Mouse (Mus musculus) midbrain, embryonic 14.5 days (tissue): Measurements from ENCODE around the gene Synj2. TPM values are rescaled to one million over a fixed set of nuclear protein-coding genes. Genes with fewer than 3 reads are reported as not detected.

Source experiments
- ATAC-seq: fragments of 200-750 bp; cut with Nextera tagmentation; 2 replicates; pipeline ENCODE4 v1.8.0; 2017; ENCODE audit warnings: moderate number of reproducible peaks, moderate library complexity; ENCODE audit not compliant: low FRiP score, low TSS enrichment
- DNase-seq: peaks from one replicate; pipeline ENCODE4 v3.0.0-alpha.2; 2015
- H3K27ac ChIP-seq: fragments of 300-500 bp; sonication (generic); replicated peaks from 2 replicates; pipeline ENCODE4 v1.5.1; 2014; ENCODE audit warnings: mild to moderate bottlenecking, low read depth, low read length, moderate library complexity
- H3K27me3 ChIP-seq: fragments of 300-500 bp; sonication (generic); 2 replicates; pipeline ENCODE4 v1.6.1; 2014; ENCODE audit warnings: low read length, control low read depth, mixed read lengths; ENCODE audit not compliant: control insufficient read depth, insufficient read depth
- H3K36me3 ChIP-seq: fragments of 300-500 bp; sonication (generic); 2 replicates; pipeline ENCODE4 v1.6.1; 2014; ENCODE audit warnings: low read length, control low read depth; ENCODE audit not compliant: control insufficient read depth, insufficient read depth
- H3K4me1 ChIP-seq: fragments of 300-500 bp; sonication (generic); 2 replicates; pipeline ENCODE4 v1.6.1; 2014; ENCODE audit warnings: mild to moderate bottlenecking, antibody characterized with exemption, low read length, control low read depth; ENCODE audit not compliant: control insufficient read depth, insufficient read depth
- H3K4me2 ChIP-seq: fragments of 300-500 bp; sonication (generic); 2 replicates; pipeline ENCODE4 v1.6.1; 2014; ENCODE audit warnings: mild to moderate bottlenecking, low read length, moderate library complexity
- H3K4me3 ChIP-seq: fragments of 300-500 bp; sonication (generic); replicated peaks from 2 replicates; pipeline ENCODE4 v1.5.1; 2014; ENCODE audit warnings: low read depth, low read length
- H3K9ac ChIP-seq: fragments of 300-500 bp; sonication (generic); replicated peaks from 2 replicates; pipeline ENCODE4 v1.6.1; 2014; ENCODE audit warnings: mild to moderate bottlenecking, low read length, moderate library complexity
- H3K9me3 ChIP-seq: fragments of 300-500 bp; sonication (generic); 2 replicates; pipeline ENCODE4 v1.6.1; 2016; ENCODE audit warnings: low read length, control low read depth, mixed read lengths; ENCODE audit not compliant: control insufficient read depth
- WGBS: fragments of 180-500 bp; shearing (Covaris S2); extraction: QIAGEN DNeasy Blood & Tissue Kit; methylation state at CpG from one replicate; pipeline ENCODE4 v1.1.7; 2014; 5-methylcytosine and 5-hydroxymethylcytosine counted together
- polyA plus RNA-seq: library from polyadenylated mRNA; unstranded; fragments of >200 nt; fragmentation: Nextera tagmentation; extraction: Ambion mirVana; gene quantifications from 2 replicates; pipeline ENCODE4 v1.2.1, GENCODE M21; 2014

The Synj2 gene
- polyA plus RNA-seq, 1 experiment from 2014 or later: 1.2 TPM

DNA sequence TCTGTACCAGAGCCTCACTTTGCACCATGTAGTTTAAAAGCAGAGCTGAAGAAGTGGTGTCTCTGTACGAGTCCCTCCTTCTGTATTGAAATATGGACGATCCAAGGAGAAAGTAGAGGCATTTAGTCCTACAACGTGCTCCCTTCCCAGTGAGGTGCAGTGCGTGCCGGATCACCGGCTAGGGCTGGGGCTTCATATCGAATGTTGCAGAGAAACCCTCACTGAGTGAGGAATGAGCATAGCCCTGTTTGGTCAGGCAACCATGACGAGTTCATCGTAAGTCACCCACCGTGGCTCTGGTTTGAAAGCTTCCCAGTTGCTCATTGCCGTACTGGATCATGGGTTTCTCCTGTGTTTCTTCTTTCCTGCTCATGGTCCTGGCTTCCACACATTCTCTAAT is 95.8 kb downstream of the Synj2 start:
- DNase-seq (no peak), ATAC-seq (no peak)
- H3K9ac ChIP-seq: no peak overlapping the region
- 88% methylated on average over 11 of the region's 11 CpGs for WGBS
- H3K27me3 ChIP-seq: no peaks in the 10 kb centered on the region
- H3K4me3 ChIP-seq: no peak overlapping the region
- no peak overlapping the region for H3K27ac ChIP-seq
- H3K9me3 ChIP-seq: no peaks in the 10 kb centered on the region
- peaks cover 4% of the 10 kb centered on the region for H3K36me3 ChIP-seq
- H3K4me1 ChIP-seq: no peaks in the 10 kb centered on the region
- no peak overlapping the region for H3K4me2 ChIP-seq

- Histone ChIP-seq H3K4me1 (no peaks in the 10 kb centered on the region), H3K9ac (no peak overlapping the region), H3K9me3 (no peaks in the 10 kb centered on the region), H3K4me3 (no peak overlapping the region), H3K4me2 (no peak overlapping the region), H3K36me3 (peaks cover 10% of the 10 kb centered on the region), H3K27ac (no peak overlapping the region), H3K27me3 (no peaks in the 10 kb centered on the region)
- DNase-seq: no peak
- 92% methylated on average over 10 of the region's 10 CpGs for WGBS
- ATAC-seq: no peak
Observed at GRCm38 (mm10) chr17:6037507-6037906, 96.4 kb downstream of the Synj2 start.

- Histone ChIP-seq H3K9me3 (no peaks in the 10 kb centered on the region), H3K4me2 (no peak overlapping the region), H3K27ac (no peak overlapping the region), H3K36me3 (peaks cover 61% of the 10 kb centered on the region), H3K27me3 (no peaks in the 10 kb centered on the region), H3K4me1 (no peaks in the 10 kb centered on the region), H3K9ac (no peak overlapping the region), H3K4me3 (no peak overlapping the region)
- no peak for DNase-seq
- 53% methylated on average over 4 of the region's 4 CpGs for WGBS
- no peak for ATAC-seq
Observed at GRCm38 (mm10) chr17:6052801-6053200, 111.7 kb downstream of the Synj2 start.

DNA sequence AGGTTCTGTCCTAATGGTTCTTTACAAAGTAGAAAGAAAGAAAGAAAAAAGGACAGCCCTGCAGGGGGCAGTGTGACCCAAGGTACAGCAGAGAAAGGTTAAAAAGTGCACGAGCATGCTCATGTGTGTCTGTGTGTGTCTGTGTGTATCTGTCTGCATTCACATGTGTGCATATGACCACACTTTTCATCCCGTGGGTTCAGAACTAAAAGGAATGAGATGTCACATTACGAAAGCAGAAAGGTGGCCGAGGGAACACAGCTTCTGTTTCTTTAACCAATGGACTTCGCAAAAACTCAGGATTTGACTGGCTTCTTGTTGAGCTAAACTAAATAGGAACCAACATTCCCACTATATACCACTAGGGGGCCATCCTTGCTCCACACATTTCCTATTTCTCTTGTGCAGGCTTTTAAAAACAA is 113.9 kb downstream of the Synj2 start:
- Histone ChIP-seq H3K9me3 (no peaks in the 10 kb centered on the region), H3K36me3 (peaks cover 47% of the 10 kb centered on the region), H3K4me2 (no peak overlapping the region), H3K27me3 (no peaks in the 10 kb centered on the region), H3K27ac (no peak overlapping the region), H3K9ac (no peak overlapping the region), H3K4me3 (no peak overlapping the region), H3K4me1 (no peaks in the 10 kb centered on the region)
- DNase-seq (peak; percentile 81), ATAC-seq (no peak)
- 21% methylated on average over 5 of the region's 5 CpGs for WGBS

GRCm38 (mm10) chr17:6062793-6063192 is 121.7 kb downstream of the Synj2 start:
- Histone ChIP-seq H3K4me3 (no peak overlapping the region), H3K9me3 (no peaks in the 10 kb centered on the region), H3K4me1 (no peaks in the 10 kb centered on the region), H3K4me2 (no peak overlapping the region), H3K27me3 (no peaks in the 10 kb centered on the region), H3K27ac (no peak overlapping the region), H3K9ac (no peak overlapping the region), H3K36me3 (peaks cover 63% of the 10 kb centered on the region)
- ATAC-seq (no peak), DNase-seq (no peak)
- 83% methylated on average over 8 of the region's 8 CpGs for WGBS

- Histone ChIP-seq H3K27me3 (no peaks in the 10 kb centered on the region), H3K36me3 (peaks cover 63% of the 10 kb centered on the region), H3K4me2 (no peak overlapping the region), H3K9me3 (no peaks in the 10 kb centered on the region), H3K27ac (no peak overlapping the region), H3K9ac (no peak overlapping the region), H3K4me1 (no peaks in the 10 kb centered on the region), H3K4me3 (no peak overlapping the region)
- no peak for DNase-seq
- ATAC-seq: no peak
- 95% methylated on average over 5 of the region's 5 CpGs for WGBS
Observed at GRCm38 (mm10) chr17:6063532-6063931, 122.5 kb downstream of the Synj2 start.

GRCm38 (mm10) chr17:6066021-6066420 is 124.9 kb downstream of the Synj2 start:
- DNase-seq (no peak), ATAC-seq (no peak)
- Histone ChIP-seq H3K4me2 (no peak overlapping the region), H3K9ac (no peak overlapping the region), H3K36me3 (peaks cover 71% of the 10 kb centered on the region), H3K9me3 (no peaks in the 10 kb centered on the region), H3K27ac (no peak overlapping the region), H3K27me3 (no peaks in the 10 kb centered on the region), H3K4me1 (no peaks in the 10 kb centered on the region), H3K4me3 (no peak overlapping the region)
- WGBS: 91% methylated on average over 2 of the region's 2 CpGs

GRCm38 (mm10) chr17:6067613-6068012 is 126.5 kb downstream of the Synj2 start:
- Histone ChIP-seq H3K4me2 (no peak overlapping the region), H3K4me1 (no peaks in the 10 kb centered on the region), H3K9me3 (no peaks in the 10 kb centered on the region), H3K27ac (no peak overlapping the region), H3K4me3 (no peak overlapping the region), H3K9ac (no peak overlapping the region), H3K36me3 (peaks cover 82% of the 10 kb centered on the region), H3K27me3 (no peaks in the 10 kb centered on the region)
- DNase-seq: no peak
- no peak for ATAC-seq
- WGBS: 97% methylated on average over 7 of the region's 7 CpGs

- H3K4me3 ChIP-seq: no peak overlapping the region
- no peaks in the 10 kb centered on the region for H3K4me1 ChIP-seq
- H3K9ac ChIP-seq: no peak overlapping the region
- no peak overlapping the region for H3K4me2 ChIP-seq
- peaks cover 75% of the 10 kb centered on the region for H3K36me3 ChIP-seq
- H3K9me3 ChIP-seq: no peaks in the 10 kb centered on the region
- 92% methylated on average over 6 of the region's 6 CpGs for WGBS
- DNase-seq: no peak
- H3K27me3 ChIP-seq: no peaks in the 10 kb centered on the region
- ATAC-seq: no peak
- H3K27ac ChIP-seq: no peak overlapping the region
Observed at GRCm38 (mm10) chr17:6069866-6070265, 128.8 kb downstream of the Synj2 start.
